Mouse (Mus musculus): ENCODE measurements around the gene Gm44973.

DNA sequence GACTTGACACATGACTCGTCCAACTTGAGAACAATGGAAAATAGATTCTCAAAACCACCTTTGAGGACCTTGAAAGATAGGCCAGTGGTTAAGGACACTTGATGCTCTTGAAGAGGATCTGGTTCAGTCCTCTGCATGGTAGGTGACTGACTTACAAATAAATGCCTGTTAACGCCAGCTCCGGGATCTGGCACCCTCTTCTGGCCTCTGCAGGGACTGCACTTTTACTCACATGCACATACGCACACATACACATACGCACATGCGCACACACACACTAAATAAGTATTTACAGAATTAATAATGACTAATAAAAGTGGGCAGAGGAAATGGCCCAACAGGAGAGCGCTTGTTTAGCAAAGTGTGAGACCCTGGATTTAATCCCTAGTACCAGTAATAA is 38.5 kb upstream of the Gm44973 start:
- TF ChIP-seq POLR2A (IDR thresholded peaks at IDR 0.05; ENCODE audit: borderline replicate concordance, insufficient read depth, low read length) (no peak), CTCF (IDR thresholded peaks at IDR 0.05; ENCODE audit: borderline replicate concordance, insufficient read depth, low read depth, low read length) (peak; percentile 8; the same call in 1 of the 2 replicates)
